Mouse (Mus musculus): Measurements from ENCODE around the gene Dna2.

The Dna2 gene

DNA sequence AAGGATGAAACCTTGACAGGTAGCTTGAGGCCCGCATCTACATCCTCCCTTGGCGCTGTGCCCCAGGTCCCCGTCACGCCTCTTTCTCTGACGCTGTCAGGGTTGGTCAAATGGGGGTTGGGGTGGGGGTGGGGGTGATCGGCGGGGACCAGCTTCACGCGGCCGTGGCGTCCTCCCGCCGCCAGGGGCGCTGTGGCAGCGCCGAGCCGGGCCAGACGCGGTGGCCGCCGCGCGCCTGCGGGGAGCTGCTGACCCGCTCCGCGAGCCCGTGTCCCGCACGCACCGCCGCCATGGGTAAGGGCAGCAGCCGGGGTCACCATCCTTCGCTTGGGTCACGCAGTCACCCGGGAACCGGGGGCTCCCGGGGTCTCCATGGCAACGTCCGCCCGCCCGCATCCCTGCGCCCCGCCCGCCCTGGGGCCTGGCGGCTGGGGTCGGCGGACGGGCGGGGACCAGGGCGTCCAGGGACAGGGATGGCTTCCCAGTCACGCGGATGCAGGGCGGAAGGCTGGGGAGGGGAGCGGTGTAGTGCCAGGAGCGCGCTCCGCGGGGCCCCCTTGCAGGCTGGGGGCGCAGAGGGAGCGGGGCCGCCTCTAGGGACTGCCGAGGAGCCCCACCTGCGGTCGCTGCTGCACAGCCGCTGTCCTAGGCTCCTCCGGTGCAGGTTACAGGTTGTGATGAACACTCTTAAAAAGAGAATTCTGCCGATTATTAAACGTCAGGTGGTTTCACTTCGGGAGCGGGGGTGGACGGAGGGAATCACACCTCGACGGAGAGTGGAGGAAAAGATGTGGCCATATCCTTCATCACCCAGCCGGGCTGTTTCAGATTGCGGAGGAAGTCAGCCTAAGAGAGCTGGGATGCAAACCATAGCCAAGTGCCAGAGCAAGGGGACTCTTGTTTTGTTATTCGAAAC lies 33.5 kb downstream of the Dna2 start, which contains the start of gene Rufy2:
Rufy2 (plus strand) TSS at position 185 of the 916 bp plus-strand sequence.
- DNase-seq (ENCODE audit: low read depth, low spot score) = peak; percentile 94

DNA sequence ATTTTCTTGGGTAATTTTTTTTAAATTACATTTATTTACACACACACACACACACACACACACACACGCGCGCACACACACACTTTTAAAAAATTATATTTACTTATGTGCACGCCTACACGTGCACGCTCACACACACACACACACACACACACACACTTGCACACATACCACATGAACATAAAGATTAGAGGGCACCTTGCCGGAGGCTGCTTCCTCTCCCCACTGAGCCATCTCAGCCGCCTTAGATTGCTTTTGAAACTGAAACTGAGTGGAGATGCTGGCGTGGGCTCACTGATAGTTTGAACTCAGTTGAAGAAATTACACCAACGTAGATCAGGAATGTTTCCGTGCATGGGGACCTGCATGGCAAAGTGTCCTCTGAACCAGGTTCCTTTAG lies 37.2 kb downstream of the Dna2 start:
- peak; percentile 86 for DNase-seq (ENCODE audit: low read depth, low spot score)

DNA sequence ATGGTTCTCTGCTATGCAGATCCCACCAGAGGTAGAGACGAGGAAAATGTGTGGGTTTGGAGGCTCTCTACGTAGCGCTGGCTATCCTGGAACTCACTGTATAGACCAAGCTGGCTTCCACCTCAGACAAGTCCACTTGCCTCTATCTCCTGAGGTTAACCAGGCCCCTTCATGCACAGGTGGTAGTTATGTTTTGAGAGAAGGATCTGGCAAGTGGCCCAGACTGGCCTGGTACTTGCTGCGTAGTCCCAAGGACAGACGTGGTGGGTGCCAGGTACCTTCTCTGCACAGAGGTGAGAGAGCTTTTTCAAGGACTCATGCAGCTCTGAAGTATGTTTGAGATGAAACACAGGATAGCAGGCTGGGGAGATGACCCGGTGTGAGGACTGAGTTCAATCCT lies 37.7 kb downstream of the Dna2 start:
- no peak for DNase-seq (ENCODE audit: low read depth, low spot score)

DNA sequence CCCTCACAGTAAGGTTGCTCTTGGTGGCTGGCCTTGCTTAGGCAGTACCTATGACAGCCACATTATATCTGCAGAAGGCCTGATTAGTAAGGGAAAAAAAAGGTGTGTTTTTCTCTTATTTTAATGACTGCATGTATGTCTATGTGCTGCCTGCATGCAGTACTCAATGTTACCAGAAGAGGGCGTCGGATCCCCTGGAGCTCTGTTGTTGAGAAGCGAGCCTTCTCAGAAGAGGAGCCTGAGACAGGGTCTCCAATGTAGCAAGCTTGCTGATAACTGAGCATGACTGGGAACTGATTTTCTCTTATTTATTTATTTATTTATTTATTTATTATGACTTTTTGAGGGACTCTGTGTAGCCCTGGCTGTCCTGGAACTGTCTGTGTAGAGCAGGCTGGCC lies 40.5 kb downstream of the Dna2 start:
- DNase-seq (ENCODE audit: low read depth, low spot score) = peak; percentile 70

DNA sequence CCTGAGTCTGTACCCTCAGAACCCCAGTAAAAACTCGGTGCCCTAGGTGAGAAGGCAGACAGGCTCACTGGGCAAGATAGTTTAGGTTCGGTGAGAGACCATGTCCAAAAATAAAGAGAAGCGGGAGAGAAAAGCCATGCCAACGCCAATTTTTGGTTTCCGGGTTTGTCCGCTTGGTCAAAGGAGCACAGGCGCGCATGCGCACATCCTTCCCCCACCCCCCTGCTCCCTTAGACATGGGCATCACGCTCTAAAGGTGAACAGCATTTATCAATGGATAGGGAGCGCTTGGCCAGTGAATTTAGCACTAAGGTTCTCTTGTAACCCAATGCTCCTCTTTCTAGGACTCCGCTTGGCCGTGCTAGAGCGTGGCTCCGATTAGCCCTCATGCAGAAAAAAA lies 43.8 kb downstream of the Dna2 start:
- no peak for DNase-seq (ENCODE audit: low read depth, low spot score)

DNA sequence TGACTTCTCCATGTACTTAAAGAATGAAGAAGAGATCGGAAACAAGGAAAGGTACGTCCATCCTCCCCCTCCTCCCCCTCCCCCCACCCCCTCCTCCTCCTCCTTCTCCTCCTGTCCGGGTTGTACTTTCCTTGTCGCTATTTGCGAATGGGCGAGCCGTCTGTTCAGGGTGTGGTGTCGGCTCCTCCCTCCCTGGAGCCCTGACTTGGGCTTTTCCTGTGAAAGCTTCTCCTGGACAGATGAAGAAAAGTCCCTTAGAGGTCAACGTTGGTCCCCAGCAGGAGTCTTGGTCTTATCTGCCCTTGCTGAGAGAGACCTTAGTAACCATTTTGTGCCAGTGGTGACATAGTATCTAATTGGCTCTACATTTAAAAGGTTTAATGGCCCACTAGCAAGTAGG lies 47.2 kb downstream of the Dna2 start:
- DNase-seq (ENCODE audit: low read depth, low spot score) = no peak

DNA sequence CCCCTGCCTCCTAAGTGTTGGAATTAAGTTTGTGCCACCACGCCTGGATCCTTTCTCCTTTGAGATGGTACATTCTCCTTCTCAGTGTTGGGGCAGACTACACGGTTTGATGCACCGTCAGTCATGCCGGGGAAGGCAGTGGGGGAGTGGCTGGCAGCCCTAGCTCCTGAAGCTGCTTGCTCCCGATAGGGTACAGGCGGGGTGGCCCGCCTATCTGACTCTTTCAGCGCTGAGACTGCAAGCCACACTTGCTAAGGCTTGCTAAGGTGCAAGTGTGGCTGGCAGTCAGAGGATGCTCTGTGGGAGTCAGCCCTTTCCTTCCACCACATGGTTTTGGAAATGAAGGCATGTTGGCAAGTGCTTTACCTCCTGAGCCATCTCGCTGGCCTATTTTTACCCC lies 53.8 kb downstream of the Dna2 start:
- no peak for DNase-seq (ENCODE audit: low read depth, low spot score)

DNA sequence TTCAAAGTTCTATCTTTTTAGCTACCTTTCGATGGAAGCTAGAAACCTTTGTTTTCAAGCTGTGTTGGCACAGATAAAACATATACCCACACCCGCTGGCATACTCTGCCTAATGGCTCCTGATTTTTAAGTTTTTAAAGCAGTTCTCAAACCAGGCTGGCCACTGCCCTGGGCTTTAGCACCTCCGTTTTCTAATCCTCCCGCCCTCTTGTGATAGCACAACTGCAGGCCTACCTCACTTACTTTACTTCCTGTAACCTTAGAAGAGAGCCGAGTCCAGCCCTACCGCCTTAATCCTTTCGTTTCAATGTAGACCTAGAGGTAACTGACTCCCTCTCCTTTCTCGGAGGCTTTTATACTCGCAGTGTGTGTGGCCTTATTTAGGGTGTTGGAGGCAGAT lies 56.4 kb downstream of the Dna2 start:
- no peak for DNase-seq (ENCODE audit: low read depth, low spot score)

DNA sequence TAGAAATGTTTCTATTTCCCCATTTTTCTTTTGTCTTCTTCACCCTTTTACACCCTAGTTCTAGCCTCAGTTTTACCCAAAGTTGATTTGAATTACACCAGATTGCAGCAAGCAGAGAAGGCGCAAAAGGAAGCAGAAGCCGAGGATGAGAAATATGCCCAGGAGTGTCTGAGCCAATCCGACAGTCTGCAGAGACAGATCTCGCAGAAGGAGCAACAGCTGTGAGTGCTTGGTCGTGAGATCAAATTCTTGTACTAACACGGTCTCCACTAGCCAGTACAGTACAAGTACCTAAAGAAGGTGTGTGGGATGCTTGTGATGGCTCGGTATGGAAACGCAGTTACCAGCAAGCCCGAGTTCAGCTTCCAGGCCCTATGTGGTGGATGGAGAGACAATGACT lies 57.7 kb downstream of the Dna2 start:
- DNase-seq (ENCODE audit: low read depth, low spot score) = no peak

DNA sequence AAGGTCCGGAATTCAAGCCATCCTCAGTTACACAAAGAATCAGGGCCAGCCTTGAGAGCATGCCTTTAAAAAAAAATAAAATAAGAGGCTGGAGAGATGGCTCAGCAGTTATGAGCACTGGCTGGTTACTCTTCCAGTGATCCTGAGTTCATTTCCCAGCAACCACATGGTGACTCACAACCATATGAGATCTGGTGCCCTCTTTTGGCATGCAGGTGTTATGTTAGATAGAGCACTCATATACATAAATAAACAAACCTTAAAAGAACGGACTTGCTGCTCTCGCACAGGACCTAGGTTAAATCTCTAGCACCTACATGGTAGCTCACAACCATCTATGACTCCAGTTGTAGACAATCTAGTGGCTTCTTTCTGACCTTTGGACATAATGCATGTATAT lies 61.4 kb downstream of the Dna2 start:
- DNase-seq (ENCODE audit: low read depth, low spot score) = peak; percentile 18

DNA sequence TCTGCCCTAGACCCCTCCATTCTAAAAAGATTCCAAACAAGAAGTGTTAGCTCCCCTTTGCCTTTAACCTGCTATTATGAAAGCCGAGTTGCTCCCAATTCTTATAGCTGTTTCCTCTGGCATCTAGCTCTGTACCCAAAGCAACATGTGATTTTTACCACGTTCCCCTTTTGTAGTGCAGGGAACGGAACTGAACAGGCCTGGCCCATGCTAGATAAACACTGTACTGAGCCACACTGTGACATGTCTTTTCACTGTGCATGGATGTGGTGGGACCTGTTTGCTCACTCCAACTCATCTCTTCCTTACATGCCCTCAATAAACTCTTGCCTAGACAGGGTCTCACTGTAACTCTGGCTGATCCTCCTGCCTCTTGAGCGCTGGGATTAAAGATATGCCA lies 63.4 kb downstream of the Dna2 start:
- no peak for DNase-seq (ENCODE audit: low read depth, low spot score)

DNA sequence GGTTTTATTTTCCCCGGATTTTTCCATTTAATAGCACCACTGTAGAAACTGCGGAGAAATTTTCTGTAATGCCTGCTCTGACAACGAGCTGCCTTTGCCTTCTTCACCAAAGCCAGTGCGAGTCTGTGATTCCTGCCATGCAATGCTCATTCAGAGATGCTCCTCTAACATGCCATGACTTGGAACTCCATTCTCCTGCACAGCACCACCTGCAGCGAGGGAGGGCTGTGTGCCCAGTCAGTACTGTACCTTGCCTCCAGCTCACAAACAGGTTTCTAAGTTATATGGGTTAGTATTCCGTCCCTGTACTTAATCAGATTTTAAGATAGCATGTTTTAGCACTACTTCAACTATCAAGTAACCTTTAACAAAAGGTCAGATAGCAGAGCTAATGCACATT lies 64.7 kb downstream of the Dna2 start:
- DNase-seq (ENCODE audit: low read depth, low spot score) = no peak

DNA sequence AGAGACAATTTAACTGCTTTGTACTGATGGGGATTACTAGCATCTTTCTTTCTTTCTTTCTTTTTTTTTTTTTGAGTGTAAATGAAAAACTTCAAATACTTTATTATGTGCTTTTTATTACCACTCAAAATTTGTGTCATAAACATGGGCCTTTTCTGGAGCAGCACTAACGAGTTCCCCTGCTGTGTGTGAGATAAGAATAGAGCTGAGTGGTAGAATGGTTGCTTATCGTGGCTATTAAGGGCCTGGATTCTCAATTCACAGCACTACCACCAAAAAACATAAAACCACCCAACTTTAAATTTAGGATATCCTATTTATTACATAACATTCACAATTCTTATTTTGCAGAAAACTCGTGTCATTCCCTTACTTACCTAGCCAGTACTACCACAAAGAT lies 66.7 kb downstream of the Dna2 start:
- DNase-seq (ENCODE audit: low read depth, low spot score) = no peak

DNA sequence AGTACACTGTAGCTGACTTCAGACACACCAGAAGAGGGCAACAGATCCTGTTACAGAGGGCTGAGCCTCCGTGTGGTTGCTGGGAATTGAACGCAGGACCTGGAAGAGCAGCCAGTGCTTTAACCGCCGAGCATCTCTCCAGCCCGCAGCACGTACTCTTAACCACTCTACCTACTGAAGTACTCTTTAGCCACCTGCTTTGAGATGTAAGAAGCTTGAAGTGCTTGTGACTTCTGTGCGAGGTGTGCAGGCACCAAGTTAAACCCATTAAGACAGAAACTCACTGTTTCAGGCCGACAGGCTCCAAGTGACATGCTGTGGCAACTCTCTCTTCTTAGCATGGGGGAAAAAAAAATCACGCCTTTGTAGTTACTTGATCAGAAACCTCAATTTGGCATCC lies 67.3 kb downstream of the Dna2 start:
- DNase-seq (ENCODE audit: low read depth, low spot score) = no peak

DNA sequence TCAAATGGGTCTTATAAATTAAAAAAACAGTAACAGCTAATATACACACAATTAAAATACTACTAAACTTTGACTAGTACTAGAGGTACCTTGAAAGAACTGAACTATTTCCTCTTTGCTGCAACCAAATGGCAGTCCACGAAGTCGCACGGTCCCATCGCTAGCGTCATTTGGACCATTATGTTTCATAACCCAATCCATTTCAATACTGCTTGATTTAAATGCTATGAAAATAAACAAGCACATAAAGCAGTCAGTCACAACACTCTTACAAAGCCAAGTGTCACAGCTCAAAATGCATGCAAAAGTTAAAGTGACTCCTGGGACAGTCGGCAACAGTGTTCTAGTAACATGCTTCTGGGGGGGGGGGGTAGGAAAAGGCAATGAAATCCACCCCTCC lies 72.5 kb downstream of the Dna2 start:
- DNase-seq (ENCODE audit: low read depth, low spot score) = no peak

DNA sequence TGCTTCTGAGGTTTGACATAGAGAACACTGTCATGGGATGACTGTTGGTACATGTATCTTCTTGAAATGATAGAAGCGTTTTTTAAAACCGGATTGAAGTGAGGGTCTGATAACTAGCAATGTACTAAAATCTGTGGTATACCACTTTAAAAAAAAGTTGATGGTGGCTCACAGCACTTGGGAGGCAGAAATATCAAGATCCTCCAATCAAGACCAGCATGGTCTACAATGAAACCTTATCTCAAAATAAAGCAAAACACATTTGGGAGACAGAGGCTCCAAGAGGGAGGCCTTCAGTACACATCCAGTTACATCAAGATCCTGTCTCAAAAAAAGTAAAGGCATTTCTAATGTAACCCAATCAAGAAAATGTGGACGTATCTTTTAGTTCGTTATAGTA lies 74.9 kb downstream of the Dna2 start:
- DNase-seq (ENCODE audit: low read depth, low spot score) = no peak

DNA sequence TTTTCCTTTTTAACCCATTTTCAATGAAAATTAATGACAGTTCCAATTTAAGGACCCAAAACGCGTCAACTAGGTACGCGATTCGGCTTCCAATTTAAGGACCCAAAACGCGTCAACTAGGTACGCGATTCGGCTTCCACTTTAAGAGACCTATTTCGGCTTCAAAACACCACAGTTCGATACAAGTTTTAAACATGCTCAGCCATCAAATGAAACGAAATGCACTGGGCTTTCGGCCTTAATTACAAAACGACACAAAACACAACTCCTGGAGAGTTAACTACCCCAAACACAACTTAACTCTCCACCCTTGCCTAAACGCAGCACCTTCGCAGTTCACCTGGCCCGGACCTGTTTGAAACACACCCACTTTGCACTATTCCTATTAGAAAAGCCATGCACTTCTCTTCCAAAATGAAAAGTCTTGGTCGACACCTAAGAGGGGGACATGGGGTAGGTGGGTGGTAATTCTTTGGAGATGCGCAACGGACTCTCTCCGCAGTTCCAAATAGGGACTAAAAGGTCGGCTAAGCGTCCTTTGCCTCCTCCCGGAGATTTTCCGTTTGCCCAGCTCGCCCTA lies 75.8 kb downstream of the Dna2 start:
- DNase-seq (ENCODE audit: low read depth, low spot score) = peak; percentile 35

DNA sequence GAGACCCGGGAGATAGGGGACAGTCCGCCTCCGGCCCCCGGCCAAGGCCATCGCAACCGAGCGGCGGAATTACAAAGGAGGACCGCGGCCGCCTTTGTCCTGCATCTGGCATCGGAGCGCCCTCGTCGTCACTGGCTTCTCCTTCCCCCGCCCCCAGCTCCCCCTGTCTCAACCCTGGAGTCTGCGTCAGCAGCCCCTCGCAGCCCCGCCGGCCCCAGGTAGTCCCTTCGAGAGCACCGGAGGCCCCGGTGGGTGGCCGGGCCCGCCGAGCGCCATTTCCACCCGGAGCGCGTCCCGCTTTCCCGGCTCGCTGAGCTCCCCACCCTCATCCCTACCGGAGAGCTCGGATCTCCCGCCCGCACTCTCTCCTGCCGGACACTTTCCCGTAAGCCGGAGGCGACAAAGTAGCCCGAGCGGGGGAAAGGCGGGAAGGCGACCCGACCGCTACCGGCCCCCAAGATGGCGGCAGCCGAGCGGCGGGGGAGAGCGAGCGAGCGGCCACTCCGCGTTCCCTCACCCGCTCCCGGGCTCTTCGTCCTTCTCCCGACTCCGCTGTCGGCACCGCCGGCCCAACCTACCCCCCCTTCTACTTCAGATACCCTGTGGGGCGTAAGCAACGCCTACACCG lies 76.4 kb downstream of the Dna2 start:
- peak; percentile 74 for DNase-seq (ENCODE audit: low read depth, low spot score)

Measured in CD4-positive, CD25-positive, alpha-beta regulatory T cell, adult 2 months (primary cell).